Mouse (Mus musculus) fat pad, adult 2 months (tissue): ENCODE data around the gene Cd38.

ENCODE experiments used
- DNase-seq: peaks from one replicate; pipeline ENCODE4 v3.0.0-alpha.2; 2011; ENCODE audit warnings: low read depth, low spot score; ENCODE audit errors: extremely low read depth

Gene Cd38

GRCm38 (mm10) chr5:43933269-43933668 is 64.9 kb downstream of the Cd38 start:
- DNase-seq = no peak

- no peak for DNase-seq
These were observed 79.1 kb downstream of the Cd38 start for GRCm38 (mm10) chr5:43947330-43947977.

DNA sequence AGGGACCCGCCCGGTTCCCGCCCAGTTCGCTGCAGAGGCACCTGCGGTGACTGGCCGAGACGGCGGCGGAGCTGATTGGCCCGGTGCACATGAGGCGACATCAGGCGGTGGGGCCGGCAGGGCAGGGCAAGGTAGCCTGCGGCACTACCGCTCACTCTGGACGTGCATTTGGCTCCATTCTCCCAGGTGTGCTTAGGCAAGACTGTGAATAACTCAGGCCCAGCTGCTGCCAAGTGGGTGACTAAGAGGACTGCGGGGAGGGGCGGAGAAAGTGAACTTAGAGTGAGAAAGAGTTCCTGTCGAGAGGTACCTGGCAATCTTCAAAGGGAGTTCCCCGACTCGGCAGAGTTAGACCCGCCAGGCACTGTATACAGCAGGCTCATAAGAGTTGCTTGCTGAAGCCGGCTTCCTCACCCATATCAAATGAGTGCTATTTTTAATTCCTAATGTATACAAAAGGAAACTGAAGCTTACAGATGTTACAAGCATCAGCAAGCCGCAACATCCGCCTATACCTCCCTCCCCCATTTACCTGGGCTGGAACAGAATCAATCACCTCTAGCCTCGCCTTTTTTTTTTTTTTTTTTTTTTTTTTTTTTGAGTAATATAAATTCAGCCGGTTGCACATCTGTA is 79.9 kb downstream of the Cd38 start:
- peak; percentile 98 for DNase-seq

- DNase-seq = peak; percentile 78
These were observed 80.5 kb downstream of the Cd38 start for GRCm38 (mm10) chr5:43948748-43949275.

DNA sequence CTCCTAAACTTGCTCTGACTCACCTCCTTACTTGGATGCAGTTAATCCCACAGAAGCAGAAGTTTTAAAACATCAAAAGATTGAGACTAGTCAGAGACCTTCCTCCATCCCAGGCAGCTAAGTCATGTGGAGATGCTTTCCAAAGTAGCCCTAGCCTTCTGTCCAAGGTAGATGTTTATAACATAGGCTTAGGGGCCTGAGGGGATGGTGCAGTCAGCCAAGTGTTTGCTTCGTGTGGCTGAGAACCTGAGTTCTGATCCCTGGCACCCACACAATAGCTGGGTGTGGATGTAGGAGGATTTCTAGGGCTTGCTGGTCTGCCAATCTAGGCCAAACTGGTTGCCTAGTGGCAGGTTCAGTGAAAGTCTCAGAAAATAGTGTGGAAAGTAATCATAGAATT is 84.9 kb downstream of the Cd38 start:
- peak; percentile 89 for DNase-seq

- DNase-seq = no peak
These were observed 91.6 kb downstream of the Cd38 start for GRCm38 (mm10) chr5:43959884-43960440.

DNA sequence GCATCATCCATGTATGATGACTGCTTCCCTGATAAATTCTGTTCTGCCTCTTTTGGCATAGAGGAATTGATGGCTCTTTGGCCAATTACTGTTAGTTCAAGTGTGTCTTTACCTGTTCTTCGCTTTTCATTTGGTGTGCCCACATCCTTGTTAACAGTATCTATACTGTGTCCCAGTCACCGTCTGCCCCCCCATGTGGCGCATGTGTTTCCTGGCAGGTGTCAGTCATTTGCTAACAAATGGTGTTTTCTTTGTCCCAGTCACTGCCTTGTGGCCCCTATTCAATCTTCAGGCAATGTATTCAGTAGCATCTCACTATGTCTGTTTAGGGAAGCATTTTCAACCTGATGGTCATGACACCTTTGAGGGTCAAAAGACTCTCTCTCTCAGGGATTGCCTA is 92.7 kb downstream of the Cd38 start:
- no peak for DNase-seq
